Mouse (Mus musculus) hindbrain, embryonic 13.5 days (tissue): ENCODE data around the gene Nr2c2. TPM values are rescaled to one million over a fixed set of nuclear protein-coding genes. Genes with fewer than 3 reads are reported as not detected.
"Not testable (repeated sequence)": the region's sequence is repeated elsewhere in the genome, so short reads cannot be mapped to it uniquely, and the experiment has no call there.

Source experiments
- ATAC-seq: fragments of 200-750 bp; cut with Nextera tagmentation; 2 replicates; pipeline ENCODE4 v1.8.0; 2017; ENCODE audit warnings: moderate TSS enrichment; ENCODE audit not compliant: low FRiP score
- H3K27ac ChIP-seq: fragments of 300-500 bp; sonication (generic); 2 replicates; pipeline ENCODE4 v1.5.1; 2015; ENCODE audit warnings: inconsistent platforms, mild to moderate bottlenecking, moderate library complexity
- H3K27me3 ChIP-seq: fragments of 300-500 bp; sonication (generic); 2 replicates; pipeline ENCODE4 v1.6.1; 2015; ENCODE audit warnings: mild to moderate bottlenecking, inconsistent platforms
- H3K36me3 ChIP-seq: fragments of 300-500 bp; sonication (generic); 2 replicates; pipeline ENCODE4 v1.6.1; 2015; ENCODE audit warnings: mild to moderate bottlenecking, inconsistent platforms
- H3K4me1 ChIP-seq: fragments of 300-500 bp; sonication (generic); replicated peaks from 2 replicates; pipeline ENCODE4 v1.6.1; 2015; ENCODE audit warnings: inconsistent platforms
- H3K4me2 ChIP-seq: fragments of 300-500 bp; sonication (generic); 2 replicates; pipeline ENCODE4 v1.6.1; 2015; ENCODE audit warnings: inconsistent platforms, mild to moderate bottlenecking, moderate library complexity
- H3K4me3 ChIP-seq: fragments of 300-500 bp; sonication (generic); 2 replicates; pipeline ENCODE4 v1.5.1; 2015; ENCODE audit warnings: mild to moderate bottlenecking, inconsistent platforms
- H3K9ac ChIP-seq: fragments of 300-500 bp; sonication (generic); 2 replicates; pipeline ENCODE4 v1.6.1; 2015; ENCODE audit warnings: mild to moderate bottlenecking, inconsistent platforms
- H3K9me3 ChIP-seq: fragments of 300-500 bp; sonication (generic); 2 replicates; pipeline ENCODE4 v1.6.1; 2016; ENCODE audit warnings: inconsistent platforms
- WGBS: fragments of 180-500 bp; shearing (Covaris S2); methylation state at CpG from one replicate; pipeline ENCODE4 v1.1.7; 2015; 5-methylcytosine and 5-hydroxymethylcytosine counted together
- polyA plus RNA-seq: library from polyadenylated mRNA; unstranded; fragments of >200 nt; fragmentation: Nextera tagmentation; extraction: Ambion mirVana; gene quantifications from 2 replicates; pipeline ENCODE4 v1.2.1, GENCODE M21; 2015

Gene Nr2c2
- polyA plus RNA-seq, 1 experiment from 2014 or later: 23.7 TPM

- Histone ChIP-seq H3K27ac (no peak overlapping the region), H3K4me3 (no peak overlapping the region), H3K9ac (no peak overlapping the region), H3K27me3 (no peaks in the 10 kb centered on the region), H3K9me3 (no peaks in the 10 kb centered on the region), H3K4me1 (peaks cover 1% of the 10 kb centered on the region), H3K36me3 (no peaks in the 10 kb centered on the region), H3K4me2 (no peak overlapping the region)
- no peak for ATAC-seq
- WGBS: 83% methylated on average over 3 of the region's 3 CpGs
Measured at GRCm38 (mm10) chr6:92084932-92085331, 6.3 kb upstream of the Nr2c2 start.

GRCm38 (mm10) chr6:92089141-92089540, 2.0 kb upstream of the Nr2c2 start:
- H3K9ac ChIP-seq, ATAC-seq, H3K9me3 ChIP-seq, H3K27ac ChIP-seq, H3K27me3 ChIP-seq, H3K4me3 ChIP-seq, H3K4me2 ChIP-seq, H3K36me3 ChIP-seq: not testable (repeated sequence)
- 87% methylated on average over 7 of the region's 7 CpGs for WGBS
- peaks cover 26% of the 10 kb centered on the region for H3K4me1 ChIP-seq

- WGBS: 95% methylated on average over 4 of the region's 4 CpGs
- Histone ChIP-seq H3K36me3 (no peaks in the 10 kb centered on the region), H3K4me3 (no peak overlapping the region; the same call in 1 of the 2 replicates), H3K4me2 (peak overlapping the region; percentile 80), H3K27me3 (no peaks in the 10 kb centered on the region), H3K27ac (no peak overlapping the region), H3K9me3 (no peaks in the 10 kb centered on the region), H3K9ac (no peak overlapping the region), H3K4me1 (peaks cover 34% of the 10 kb centered on the region)
- no peak for ATAC-seq
Measured at GRCm38 (mm10) chr6:92089982-92090381, 1.2 kb upstream of the Nr2c2 start.

- H3K4me1 ChIP-seq: peaks cover 39% of the 10 kb centered on the region
- under 1% methylated on average over 4 of the region's 4 CpGs for WGBS
- H3K9ac ChIP-seq: peak overlapping the region; percentile 97
- H3K36me3 ChIP-seq: no peaks in the 10 kb centered on the region
- H3K4me3 ChIP-seq: peak overlapping the region; percentile 94
- H3K9me3 ChIP-seq: no peaks in the 10 kb centered on the region
- H3K27ac ChIP-seq: peak overlapping the region; percentile 99
- no peak for ATAC-seq
- peak overlapping the region; percentile 80 for H3K4me2 ChIP-seq
- no peaks in the 10 kb centered on the region for H3K27me3 ChIP-seq
Measured at GRCm38 (mm10) chr6:92090497-92090896, 693 bp upstream of the Nr2c2 start.

- peak overlapping the region; percentile 80 for H3K4me2 ChIP-seq
- H3K4me1 ChIP-seq: peaks cover 39% of the 10 kb centered on the region
- peak overlapping the region; percentile 99 for H3K27ac ChIP-seq
- H3K27me3 ChIP-seq: no peaks in the 10 kb centered on the region
- peak overlapping the region; percentile 97 for H3K9ac ChIP-seq
- H3K4me3 ChIP-seq: peak overlapping the region; percentile 94
- ATAC-seq: peak; percentile 97
- WGBS: 1% methylated on average over 39 of the region's 81 CpGs
- H3K9me3 ChIP-seq: no peaks in the 10 kb centered on the region
- no peaks in the 10 kb centered on the region for H3K36me3 ChIP-seq
Measured at GRCm38 (mm10) chr6:92091767-92092489, 738 bp downstream of the Nr2c2 start.

- no peak for ATAC-seq
- Histone ChIP-seq H3K27me3 (no peaks in the 10 kb centered on the region), H3K36me3 (no peaks in the 10 kb centered on the region), H3K27ac (peak overlapping the region; percentile 99), H3K9me3 (no peaks in the 10 kb centered on the region), H3K4me1 (peaks cover 39% of the 10 kb centered on the region), H3K9ac (peak overlapping the region; percentile 97), H3K4me2 (peak overlapping the region; percentile 80), H3K4me3 (peak overlapping the region; percentile 94)
- 14% methylated on average over 3 of the region's 3 CpGs for WGBS
Measured at GRCm38 (mm10) chr6:92092737-92093136, 1.5 kb downstream of the Nr2c2 start.

- H3K27ac ChIP-seq: no peak overlapping the region
- no peak overlapping the region for H3K4me2 ChIP-seq
- 92% methylated on average over 2 of the region's 2 CpGs for WGBS
- ATAC-seq: no peak
- no peaks in the 10 kb centered on the region for H3K27me3 ChIP-seq
- H3K4me1 ChIP-seq: peaks cover 39% of the 10 kb centered on the region
- H3K9ac ChIP-seq: no peak overlapping the region
- H3K4me3 ChIP-seq: no peak overlapping the region
- no peaks in the 10 kb centered on the region for H3K9me3 ChIP-seq
- H3K36me3 ChIP-seq: no peaks in the 10 kb centered on the region
Measured at GRCm38 (mm10) chr6:92093869-92094268, 2.7 kb downstream of the Nr2c2 start.

- H3K27ac ChIP-seq: no peak overlapping the region
- 82% methylated on average over 2 of the region's 2 CpGs for WGBS
- no peaks in the 10 kb centered on the region for H3K9me3 ChIP-seq
- H3K36me3 ChIP-seq: no peaks in the 10 kb centered on the region
- H3K4me3 ChIP-seq: no peak overlapping the region
- H3K9ac ChIP-seq: no peak overlapping the region
- H3K4me2 ChIP-seq: no peak overlapping the region
- peaks cover 7% of the 10 kb centered on the region for H3K4me1 ChIP-seq
- H3K27me3 ChIP-seq: no peaks in the 10 kb centered on the region
- no peak for ATAC-seq
Measured at GRCm38 (mm10) chr6:92100679-92101360, 9.6 kb downstream of the Nr2c2 start.

- Histone ChIP-seq H3K4me3 (no peak overlapping the region), H3K9me3 (no peaks in the 10 kb centered on the region), H3K9ac (no peak overlapping the region), H3K27ac (no peak overlapping the region), H3K4me2 (no peak overlapping the region), H3K27me3 (no peaks in the 10 kb centered on the region), H3K4me1 (no peaks in the 10 kb centered on the region), H3K36me3 (no peaks in the 10 kb centered on the region)
- ATAC-seq: no peak
Measured at GRCm38 (mm10) chr6:92124547-92124946, 33.4 kb downstream of the Nr2c2 start.

- H3K9me3 ChIP-seq: no peaks in the 10 kb centered on the region
- H3K36me3 ChIP-seq: no peaks in the 10 kb centered on the region
- no peak overlapping the region for H3K4me3 ChIP-seq
- 97% methylated on average over 1 of the region's 1 CpGs for WGBS
- H3K4me1 ChIP-seq: no peaks in the 10 kb centered on the region
- H3K27ac ChIP-seq: no peak overlapping the region
- no peaks in the 10 kb centered on the region for H3K27me3 ChIP-seq
- H3K9ac ChIP-seq: no peak overlapping the region
- H3K4me2 ChIP-seq: no peak overlapping the region
- ATAC-seq: no peak
Measured at GRCm38 (mm10) chr6:92126861-92127468, 35.8 kb downstream of the Nr2c2 start.

- 95% methylated on average over 1 of the region's 1 CpGs for WGBS
- H3K4me3 ChIP-seq: no peak overlapping the region
- no peak overlapping the region for H3K9ac ChIP-seq
- H3K27me3 ChIP-seq: no peaks in the 10 kb centered on the region
- no peak for ATAC-seq
- no peaks in the 10 kb centered on the region for H3K9me3 ChIP-seq
- no peak overlapping the region for H3K4me2 ChIP-seq
- H3K27ac ChIP-seq: no peak overlapping the region
- H3K36me3 ChIP-seq: 0 out of 2 replicates have a peak, but pooled peaks cover 5% of the 10 kb centered on the region
- H3K4me1 ChIP-seq: peaks cover 4% of the 10 kb centered on the region; the same call in 1 of the 2 replicates
Measured at GRCm38 (mm10) chr6:92131456-92131855, 40.3 kb downstream of the Nr2c2 start.

GRCm38 (mm10) chr6:92132021-92132911, 41.1 kb downstream of the Nr2c2 start:
- 0 out of 2 replicates have a peak, but pooled peaks cover 5% of the 10 kb centered on the region for H3K36me3 ChIP-seq
- no peaks in the 10 kb centered on the region for H3K9me3 ChIP-seq
- H3K27ac ChIP-seq: no peak overlapping the region
- H3K27me3 ChIP-seq: no peaks in the 10 kb centered on the region
- peaks cover 6% of the 10 kb centered on the region; the same call in 1 of the 2 replicates for H3K4me1 ChIP-seq
- ATAC-seq: no peak
- no peak overlapping the region for H3K9ac ChIP-seq
- 91% methylated on average over 3 of the region's 3 CpGs for WGBS
- no peak overlapping the region for H3K4me3 ChIP-seq
- H3K4me2 ChIP-seq: no peak overlapping the region
